ENCODE assay signal across 25 mouse cellular contexts in the genomic region with DNA sequence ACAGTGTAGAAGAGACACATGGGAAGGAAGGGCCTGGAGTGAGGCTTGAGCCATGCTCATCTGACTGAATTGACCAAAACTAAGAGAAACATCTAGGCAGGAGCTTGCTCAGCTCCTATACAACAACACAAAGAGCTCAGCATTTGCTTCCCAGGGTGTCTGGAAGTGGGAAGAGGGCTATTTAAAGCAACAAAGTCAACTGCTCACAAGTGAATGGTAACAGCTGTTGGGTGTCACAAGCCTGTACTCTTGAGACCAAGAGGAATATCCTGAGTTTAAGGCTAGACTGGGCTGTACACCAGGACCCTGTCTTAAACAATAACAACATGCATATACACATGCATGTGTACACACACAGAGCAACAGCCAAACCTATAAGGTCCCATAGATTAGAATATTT.
DNase-seq lines count a peak whose midpoint lies in the region; ATAC-seq and TF ChIP-seq lines count a peak whose summit lies in the region.
"Had no signal": no experiment of that assay in that cellular context is flagged by ENCODE, and none has a peak within 500 bp of the region (broad histone marks: within the 10 kb centered on the region; RNA-seq: fewer than 3 reads in every experiment).

No protein-coding gene starts in this region.

- peaks cover 67% of the 10 kb centered on the region for H3K36me3 ChIP-seq in heart, embryonic 13.5 days
- H3K36me3 ChIP-seq in kidney, embryonic 16.5 days (ENCODE audit: insufficient read depth, low read length) = no peaks in the 10 kb centered on the region
- H3K36me3 ChIP-seq: G1E; neural tube, embryonic 13.5 days had no signal

- TF ChIP-seq CTCF in olfactory bulb, adult 2 months (IDR thresholded peaks at IDR 0.05; ENCODE audit: insufficient read depth, low read depth, low read length) = no peak

- no peak for TF ChIP-seq POLR2A in olfactory bulb, adult 2 months (IDR thresholded peaks at IDR 0.05; ENCODE audit: insufficient read depth, low read depth, low read length)

- no peaks in the 10 kb centered on the region for H3K27me3 ChIP-seq in heart, embryonic 13.5 days (replicated peaks)
- no peaks in the 10 kb centered on the region for H3K27me3 ChIP-seq in kidney, embryonic 16.5 days (ENCODE audit: insufficient read depth, low read length)
- H3K27me3 ChIP-seq: CH12.LX; embryonic facial prominence, embryonic 13.5 days; forebrain, embryonic 13.5 days; hindbrain, embryonic 13.5 days; midbrain, embryonic 15.5 days; neural tube, embryonic 13.5 days; Patski had no signal

- H3K27ac ChIP-seq in heart, embryonic 13.5 days (replicated peaks) = peak overlapping the region; percentile 72
- H3K27ac ChIP-seq in kidney, embryonic 16.5 days (ENCODE audit: low read length) = 0 out of 2 replicates have a peak overlapping the region, but pooled peaks have one; percentile 20
- peak overlapping the region; percentile 29; the same call in 1 of the 2 replicates for H3K27ac ChIP-seq in olfactory bulb, adult 2 months (ENCODE audit: insufficient read depth, low read depth, low read length)
- H3K27ac ChIP-seq: embryonic facial prominence, embryonic 13.5 days; forebrain, embryonic 13.5 days; hindbrain, embryonic 13.5 days; macrophage; midbrain, embryonic 15.5 days; neural tube, embryonic 13.5 days had no signal

- no peak for ATAC-seq in heart, embryonic 13.5 days (ENCODE audit: extremely low read depth, insufficient number of reproducible peaks, low FRiP score, low TSS enrichment)
- 0 out of 2 replicates have a peak, but pooled peaks have one; percentile 63 for ATAC-seq in kidney, embryonic 16.5 days (ENCODE audit: low FRiP score, low TSS enrichment)
- ATAC-seq: forebrain, embryonic 13.5 days; liver, postnatal 0 days; midbrain, embryonic 15.5 days; Patski had no signal

- peaks cover 12% of the 10 kb centered on the region for H3K4me1 ChIP-seq in heart, embryonic 13.5 days
- H3K4me1 ChIP-seq in kidney, embryonic 16.5 days (ENCODE audit: insufficient read depth, low read length) = no peaks in the 10 kb centered on the region
- peaks cover 6% of the 10 kb centered on the region; the same call in 1 of the 2 replicates for H3K4me1 ChIP-seq in olfactory bulb, adult 2 months (ENCODE audit: control insufficient read depth, insufficient read depth, low read length)
- H3K4me1 ChIP-seq: embryonic facial prominence, embryonic 13.5 days; forebrain, embryonic 13.5 days; hindbrain, embryonic 13.5 days; midbrain, embryonic 15.5 days; neural tube, embryonic 13.5 days had no signal

- H3K9me3 ChIP-seq in heart, embryonic 13.5 days = peaks cover 10% of the 10 kb centered on the region
- H3K9me3 ChIP-seq in kidney, embryonic 16.5 days (ENCODE audit: low read length) = peaks cover 6% of the 10 kb centered on the region; the same call in 1 of the 2 replicates
- H3K9me3 ChIP-seq: forebrain, embryonic 13.5 days; G1E; hindbrain, embryonic 13.5 days; midbrain, embryonic 15.5 days; neural tube, embryonic 13.5 days had no signal

- H3K4me3 ChIP-seq in heart, embryonic 13.5 days = no peak overlapping the region
- no peak overlapping the region for H3K4me3 ChIP-seq in kidney, embryonic 16.5 days (ENCODE audit: low read length)
- H3K4me3 ChIP-seq in olfactory bulb, adult 2 months (ENCODE audit: insufficient read depth, low read depth, low read length) = no peak overlapping the region
- H3K4me3 ChIP-seq: embryonic facial prominence, embryonic 13.5 days; forebrain, embryonic 13.5 days; hindbrain, embryonic 13.5 days; midbrain, embryonic 15.5 days; neural tube, embryonic 13.5 days had no signal

- DNase-seq in heart, adult 11 months = no peak
- no peak for DNase-seq in kidney, adult 11 months
- DNase-seq in brain, adult 2 months (ENCODE audit: low read depth, low spot score) = peak; percentile 46
- no peak for DNase-seq in testis, postnatal 14 days (ENCODE audit: low spot score)
- DNase-seq: adrenal gland, postnatal 36 days; B cell, adult 2 months; cerebellum, adult 11 months; cerebellum, postnatal 14 days; heart, postnatal 14 days; kidney, adult 8-10 months; layer of hippocampus, adult 9-11 months; liver; liver, postnatal 0 days had no signal

- no peak overlapping the region for H3K9ac ChIP-seq in heart, embryonic 13.5 days
- no peak overlapping the region for H3K9ac ChIP-seq in kidney, embryonic 16.5 days (replicated peaks; ENCODE audit: low read length)
- H3K9ac ChIP-seq: embryonic facial prominence, embryonic 13.5 days; forebrain, embryonic 13.5 days; hindbrain, embryonic 13.5 days; liver, postnatal 0 days; midbrain, embryonic 15.5 days; neural tube, embryonic 13.5 days had no signal

- H3K4me2 ChIP-seq in heart, embryonic 13.5 days = no peak overlapping the region
- no peak overlapping the region for H3K4me2 ChIP-seq in kidney, embryonic 16.5 days (replicated peaks; ENCODE audit: low read depth, low read length)
- H3K4me2 ChIP-seq: embryonic facial prominence, embryonic 13.5 days; forebrain, embryonic 13.5 days; hindbrain, embryonic 13.5 days; midbrain, embryonic 15.5 days; neural tube, embryonic 13.5 days had no signal

Comparison
In these comparisons a context has a peak if more than half of its experiments do, and no peak if none do; other contexts are left out.
1. H3K27ac ChIP-seq: peak in every context shown above with its lines; median percentile 72 in heart, embryonic 13.5 days; 29 in olfactory bulb, adult 2 months; 20 in kidney, embryonic 16.5 days.